Mouse (Mus musculus) left cerebral cortex, adult 11 months (tissue): ENCODE results near the gene Ugt1a6a.
"Not testable (repeated sequence)": the region's sequence is repeated elsewhere in the genome, so short reads cannot be mapped to it uniquely, and the experiment has no call there.

ENCODE experiments used
- DNase-seq: peaks from one replicate; pipeline ENCODE4 v3.0.0; 2022; ENCODE audit warnings: low spot score

Ugt1a6a gene

GRCm38 (mm10) chr1:88212341-88213045 lies 77.9 kb downstream of the Ugt1a6a start:
- no peak for DNase-seq

DNA sequence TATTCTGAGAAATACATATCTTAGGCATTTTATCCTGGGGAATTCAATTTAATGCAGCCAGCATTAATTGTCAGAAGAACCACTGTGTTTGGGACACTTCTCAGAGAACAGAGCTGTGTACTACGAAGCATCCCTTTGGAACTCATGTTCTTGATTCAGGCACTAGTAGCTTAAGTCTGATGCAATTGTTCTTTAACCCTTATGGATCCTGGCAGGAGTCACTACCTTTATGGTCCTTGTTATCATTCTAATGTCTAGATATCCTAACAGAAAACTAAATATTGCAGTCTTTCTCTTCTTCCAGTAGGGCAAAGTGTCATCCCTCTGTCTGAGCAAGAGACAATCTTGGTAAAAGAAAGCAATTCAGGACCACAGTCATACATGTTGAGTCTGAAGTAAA lies 78.5 kb downstream of the Ugt1a6a start:
- DNase-seq = no peak

GRCm38 (mm10) chr1:88213766-88214461 lies 79.3 kb downstream of the Ugt1a6a start:
- DNase-seq = no peak

DNA sequence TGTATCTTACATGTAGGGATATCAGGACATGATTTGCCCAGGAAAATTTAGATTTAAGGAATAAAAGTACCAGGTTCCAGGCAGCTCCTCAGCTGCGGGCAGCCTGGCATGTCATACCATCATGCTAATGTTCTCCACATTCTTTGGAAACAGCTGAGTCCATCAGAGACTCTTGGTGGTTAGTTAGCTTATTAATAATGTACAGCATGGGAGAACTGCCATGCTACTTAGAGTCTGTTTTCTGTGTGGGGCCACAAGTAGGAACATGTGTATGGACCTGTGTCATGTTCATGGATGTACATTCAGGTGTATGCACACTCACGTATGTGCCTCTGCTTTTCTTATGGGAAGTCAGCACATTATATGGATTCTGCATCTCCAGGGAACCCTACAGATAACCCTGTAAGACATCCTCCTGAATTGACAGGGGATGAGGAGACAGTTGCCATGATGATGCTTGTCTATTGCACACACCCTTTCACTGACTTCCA lies 79.9 kb downstream of the Ugt1a6a start:
- DNase-seq = no peak

DNA sequence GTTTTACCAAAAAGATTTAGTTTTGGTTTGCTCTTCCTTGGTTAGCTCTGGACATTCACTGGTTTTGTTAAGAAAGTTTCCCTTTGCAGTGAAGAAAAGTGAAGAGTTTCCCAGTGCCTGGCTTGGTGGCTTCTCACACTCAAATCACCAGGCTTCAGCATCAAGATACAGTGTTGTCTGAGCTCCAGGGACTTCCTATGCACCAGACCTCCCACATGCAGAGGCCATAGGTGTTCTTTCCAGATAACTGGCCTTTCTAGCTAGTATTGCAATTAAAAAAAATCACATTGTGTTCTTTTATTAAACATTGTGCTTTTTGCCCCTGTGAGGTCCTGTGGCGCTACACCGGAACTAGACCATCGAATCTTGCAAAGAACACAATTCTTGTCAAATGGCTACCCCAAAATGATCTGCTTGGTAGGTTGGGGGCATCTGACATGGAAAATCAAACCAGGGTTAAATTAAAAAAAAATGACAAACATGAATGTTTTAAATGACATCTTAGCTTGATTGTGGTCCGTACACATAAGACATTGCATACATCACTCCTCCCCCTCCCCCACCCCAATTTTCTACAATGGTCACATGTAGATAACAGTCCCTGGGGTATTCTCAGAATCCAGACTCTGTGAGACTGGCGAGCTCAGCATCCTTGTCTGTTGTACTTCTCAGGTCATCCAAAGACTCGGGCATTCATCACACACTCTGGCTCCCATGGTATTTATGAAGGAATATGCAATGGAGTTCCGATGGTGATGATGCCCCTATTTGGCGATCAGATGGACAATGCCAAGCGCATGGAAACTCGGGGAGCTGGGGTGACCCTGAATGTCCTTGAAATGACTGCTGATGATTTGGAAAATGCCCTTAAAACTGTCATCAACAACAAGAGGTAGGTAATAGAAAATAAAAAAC lies 81.1 kb downstream of the Ugt1a6a start:
- DNase-seq = no peak

DNA sequence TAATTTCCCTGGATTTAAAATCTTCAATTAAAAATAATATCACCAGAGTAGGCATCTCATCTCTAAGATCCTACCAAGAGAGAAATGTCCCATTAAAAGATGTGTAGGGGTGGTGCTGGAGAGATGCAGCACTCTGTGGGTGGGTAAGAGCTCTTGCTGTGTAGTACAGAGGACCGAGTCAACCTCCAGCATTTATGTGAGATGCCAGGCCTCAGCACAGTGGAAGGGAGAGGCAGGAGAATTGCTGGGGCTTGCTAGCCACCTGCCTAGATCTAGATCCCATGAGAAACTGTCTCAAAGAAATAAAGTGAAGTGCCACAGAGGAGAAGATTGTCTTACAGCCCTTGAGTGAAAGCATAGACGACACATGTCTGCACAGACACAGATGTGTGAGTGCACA lies 81.9 kb downstream of the Ugt1a6a start:
- no peak for DNase-seq

GRCm38 (mm10) chr1:88217144-88217543 lies 82.5 kb downstream of the Ugt1a6a start:
- DNase-seq = no peak

DNA sequence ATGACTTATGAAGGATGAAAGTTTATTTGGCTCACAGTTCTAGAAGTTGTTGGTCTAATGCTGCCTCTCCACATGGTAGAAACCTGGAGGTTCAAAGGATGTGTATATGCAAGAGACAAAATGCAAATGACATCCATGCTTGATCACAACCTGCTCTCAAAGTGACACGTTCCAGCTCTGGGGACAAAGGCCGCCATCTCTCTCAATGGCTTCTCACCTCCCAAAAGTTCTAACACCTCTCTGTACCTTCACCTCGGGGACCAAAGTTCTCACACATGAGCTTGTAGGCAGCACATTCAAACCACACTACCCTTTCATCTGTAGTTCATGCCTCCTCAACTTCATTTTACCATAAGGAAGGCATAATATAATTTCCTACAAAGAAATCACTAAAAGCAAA lies 83.0 kb downstream of the Ugt1a6a start:
- DNase-seq = no peak

GRCm38 (mm10) chr1:88218051-88218450 lies 83.4 kb downstream of the Ugt1a6a start:
- DNase-seq = no peak

DNA sequence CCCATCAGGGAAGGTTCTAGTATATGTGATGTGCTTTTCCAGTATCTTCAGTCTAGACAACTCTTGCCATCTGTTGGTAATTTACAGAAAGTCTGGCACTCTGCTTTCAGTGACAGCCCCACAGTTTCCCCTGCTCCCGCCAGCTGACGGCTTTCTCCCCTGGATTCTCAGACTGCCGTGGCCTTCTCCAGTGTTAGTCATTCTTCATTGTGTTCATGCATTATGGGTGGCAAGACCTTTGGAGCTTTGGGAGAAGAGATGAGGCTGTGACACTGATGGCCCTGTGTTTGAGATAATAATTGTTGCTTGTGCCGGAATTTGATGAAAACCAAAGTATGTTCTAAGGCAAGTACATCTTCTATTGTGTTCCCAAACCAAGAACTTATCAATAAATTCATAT lies 84.0 kb downstream of the Ugt1a6a start:
- no peak for DNase-seq

GRCm38 (mm10) chr1:88219054-88219453 lies 84.4 kb downstream of the Ugt1a6a start:
- no peak for DNase-seq

- DNase-seq = no peak
Observed at GRCm38 (mm10) chr1:88220336-88220735, 85.7 kb downstream of the Ugt1a6a start.

DNA sequence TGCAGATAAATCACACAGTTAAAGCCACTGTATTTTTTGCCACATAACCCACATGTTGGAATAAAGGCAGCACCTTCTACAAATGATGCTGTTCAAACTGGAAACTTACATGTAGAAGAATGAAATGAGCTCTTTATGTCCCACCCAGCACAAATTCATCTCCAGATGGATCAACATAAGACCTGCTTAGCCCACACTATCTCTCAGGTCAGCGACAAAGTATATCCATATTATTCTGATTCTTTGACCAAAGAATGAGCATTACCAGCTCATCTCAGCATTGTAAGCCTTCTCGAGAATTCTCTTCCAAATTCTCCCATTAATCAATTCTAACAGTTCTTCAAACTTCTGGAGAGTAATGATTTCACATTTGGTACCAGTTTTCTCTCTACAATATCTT lies 87.6 kb downstream of the Ugt1a6a start:
- DNase-seq = no peak

GRCm38 (mm10) chr1:88223011-88223515 lies 88.5 kb downstream of the Ugt1a6a start:
- DNase-seq = not testable (repeated sequence)

GRCm38 (mm10) chr1:88223591-88223990 lies 89.0 kb downstream of the Ugt1a6a start:
- no peak for DNase-seq

GRCm38 (mm10) chr1:88224029-88224776 lies 89.6 kb downstream of the Ugt1a6a start:
- no peak for DNase-seq

DNA sequence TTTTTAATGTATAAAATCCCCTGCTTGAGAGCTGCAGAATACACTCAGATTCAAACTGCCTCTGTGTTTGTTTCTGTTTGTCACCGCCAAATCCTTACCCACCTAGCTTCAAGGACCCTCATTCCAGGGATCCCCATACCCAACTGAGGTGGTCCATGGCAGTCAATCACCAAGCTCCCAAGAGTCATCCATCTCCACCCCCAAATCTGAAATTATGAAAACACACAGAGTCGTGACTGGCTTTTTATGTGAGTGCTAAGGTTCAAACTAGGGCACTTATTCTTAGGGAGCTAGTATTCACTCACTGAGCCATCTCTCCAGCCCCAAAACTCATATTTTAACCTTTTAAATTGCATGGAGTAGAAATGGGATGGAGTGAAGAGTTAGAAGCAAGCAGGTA lies 90.7 kb downstream of the Ugt1a6a start:
- DNase-seq = not testable (repeated sequence)

GRCm38 (mm10) chr1:88225741-88226140 lies 91.1 kb downstream of the Ugt1a6a start:
- DNase-seq = no peak

DNA sequence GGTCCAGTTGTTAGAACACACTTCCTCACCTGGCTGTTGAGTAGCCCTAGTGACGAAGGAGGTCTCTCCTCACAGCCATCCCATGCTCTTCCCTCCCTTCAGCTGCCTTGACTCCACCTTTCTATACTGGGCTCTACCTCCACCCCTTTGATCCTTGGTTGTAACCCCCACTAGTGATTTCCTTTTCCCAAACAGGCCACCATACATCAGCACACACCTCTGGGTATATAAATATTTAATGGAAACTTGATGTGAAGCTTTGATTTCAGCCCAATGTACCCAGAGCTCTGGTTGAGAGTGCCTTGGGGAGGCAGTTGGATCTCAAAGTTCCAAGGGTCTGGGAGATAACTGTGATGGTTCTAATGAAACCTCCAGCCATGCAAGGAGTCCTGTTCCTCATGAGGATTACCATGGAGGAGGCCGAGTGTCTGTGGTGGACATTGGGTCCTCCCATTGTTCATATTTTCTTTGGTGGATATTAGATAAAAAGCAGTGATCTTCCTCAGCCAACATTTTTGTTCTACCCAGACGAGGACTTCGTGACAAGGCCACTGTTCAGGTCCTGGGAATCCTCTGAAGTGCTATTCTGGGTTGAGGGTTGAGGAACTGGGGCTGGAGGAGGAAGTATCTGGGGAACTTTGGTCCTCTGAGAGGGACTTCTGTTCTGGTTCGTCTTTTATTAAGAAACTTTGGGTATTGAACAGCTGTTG lies 92.2 kb downstream of the Ugt1a6a start, which contains the start of gene Mroh2a:
Gene Mroh2a, plus strand, starts transcription at position 317 of the 710 bp plus-strand sequence.
- DNase-seq = no peak

- DNase-seq = no peak
Observed at GRCm38 (mm10) chr1:88227482-88227881, 92.9 kb downstream of the Ugt1a6a start.

DNA sequence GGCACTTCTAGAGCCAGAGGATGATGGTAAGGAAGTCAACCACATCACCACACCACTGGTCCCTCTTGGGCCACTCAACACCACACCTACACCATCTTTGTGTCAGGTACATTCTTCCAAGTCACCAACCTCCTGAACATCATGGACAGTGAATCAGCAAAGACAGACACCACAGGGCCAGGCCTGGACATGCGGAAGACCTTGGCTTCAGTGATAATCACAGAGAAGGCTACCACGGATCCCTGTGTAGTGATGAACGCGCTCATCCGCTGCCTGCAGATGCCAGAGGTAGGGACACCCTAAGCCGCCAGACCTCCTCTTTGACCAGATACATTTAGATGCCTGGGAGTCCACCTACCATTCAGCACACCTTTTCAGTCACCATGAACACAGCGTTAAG lies 93.5 kb downstream of the Ugt1a6a start:
- DNase-seq = no peak
